Mouse (Mus musculus): ENCODE data around the gene Zfp423. TPM values are rescaled to one million over a fixed set of nuclear protein-coding genes. Genes with fewer than 3 reads are reported as not detected.

Zfp423 gene
- polyA plus RNA-seq, 1 experiment from 2014 or later = 39.2 TPM

GRCm38 (mm10) chr8:87904108-87904507, 55.3 kb downstream of the Zfp423 start:
- Histone ChIP-seq H3K27ac (replicated peaks; ENCODE audit: low read depth, low read length) (no peak overlapping the region), H3K4me3 (ENCODE audit: low read depth, low read length) (no peak overlapping the region), H3K36me3 (ENCODE audit: control insufficient read depth, insufficient read depth, low read length) (no peaks in the 10 kb centered on the region), H3K4me1 (ENCODE audit: control insufficient read depth, insufficient read depth, low read length) (peaks cover 18% of the 10 kb centered on the region), H3K4me2 (ENCODE audit: low read depth, severe bottlenecking) (no peak overlapping the region), H3K9ac (ENCODE audit: low read length) (no peak overlapping the region), H3K27me3 (ENCODE audit: control insufficient read depth, insufficient read depth, low read length) (no peaks in the 10 kb centered on the region), H3K9me3 (ENCODE audit: control insufficient read depth, low read length) (no peaks in the 10 kb centered on the region)
- DNase-seq (ENCODE audit: low spot score) (no peak), ATAC-seq (ENCODE audit: insufficient number of reproducible peaks, low FRiP score, low TSS enrichment, low read depth) (no peak)
- 69% methylated on average over 5 of the region's 5 CpGs for WGBS

DNA sequence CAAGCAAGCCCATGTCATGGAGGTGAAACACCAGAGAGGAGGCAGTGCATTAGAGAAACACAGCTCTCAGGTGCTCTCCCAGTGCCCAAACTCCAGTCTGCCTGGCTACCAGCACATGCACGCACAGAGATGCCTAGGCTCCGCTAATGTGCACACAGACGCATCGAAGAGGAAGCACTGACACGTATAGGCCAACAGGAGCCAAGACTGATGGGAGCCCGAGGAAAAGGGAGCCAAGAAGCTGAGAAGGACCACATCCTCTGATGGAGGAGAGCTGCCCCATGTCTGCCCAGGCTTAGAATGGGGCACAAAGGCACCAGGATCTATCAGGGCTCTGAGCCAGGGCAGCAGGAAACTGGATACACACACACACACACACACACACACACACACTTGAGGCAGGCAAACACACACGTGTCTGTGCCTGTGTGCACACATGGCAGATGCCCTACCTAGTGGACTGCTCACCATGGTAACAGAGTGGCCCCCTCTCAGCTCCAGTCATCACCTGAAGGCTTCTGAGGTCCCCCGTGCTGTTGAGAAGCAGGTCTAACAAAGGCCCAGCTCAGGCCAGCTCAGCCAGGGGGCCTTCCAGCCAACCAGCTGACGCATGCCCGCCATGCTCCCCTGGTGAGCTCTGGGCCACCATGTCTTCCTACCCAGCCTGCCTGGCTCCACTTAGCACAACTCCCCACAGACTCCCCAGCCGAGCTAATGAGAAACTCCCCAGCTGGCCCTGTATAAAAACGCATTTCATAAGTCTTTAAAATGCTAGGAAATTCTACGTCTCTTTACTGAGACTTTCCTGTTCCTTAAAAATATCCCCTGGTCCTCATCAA, 64.0 kb downstream of the Zfp423 start:
- Histone ChIP-seq H3K9me3 (ENCODE audit: control insufficient read depth, low read length) (no peaks in the 10 kb centered on the region), H3K27ac (replicated peaks; ENCODE audit: low read depth, low read length) (peak overlapping the region; percentile 72), H3K9ac (ENCODE audit: low read length) (no peak overlapping the region), H3K4me2 (ENCODE audit: low read depth, severe bottlenecking) (no peak overlapping the region), H3K27me3 (ENCODE audit: control insufficient read depth, insufficient read depth, low read length) (no peaks in the 10 kb centered on the region), H3K4me1 (ENCODE audit: control insufficient read depth, insufficient read depth, low read length) (peaks cover 65% of the 10 kb centered on the region), H3K4me3 (ENCODE audit: low read depth, low read length) (no peak overlapping the region), H3K36me3 (ENCODE audit: control insufficient read depth, insufficient read depth, low read length) (no peaks in the 10 kb centered on the region)
- DNase-seq (ENCODE audit: low spot score) (no peak), ATAC-seq (ENCODE audit: insufficient number of reproducible peaks, low FRiP score, low TSS enrichment, low read depth) (peak; percentile 44)
- WGBS = 57% methylated on average over 13 of the region's 13 CpGs

GRCm38 (mm10) chr8:87894287-87894686, 65.1 kb downstream of the Zfp423 start:
- no peaks in the 10 kb centered on the region for H3K9me3 ChIP-seq (ENCODE audit: control insufficient read depth, low read length)
- no peak overlapping the region for H3K4me2 ChIP-seq (ENCODE audit: low read depth, severe bottlenecking)
- WGBS = 54% methylated on average over 8 of the region's 8 CpGs
- H3K4me3 ChIP-seq (ENCODE audit: low read depth, low read length) = no peak overlapping the region
- no peak for DNase-seq (ENCODE audit: low spot score)
- no peak for ATAC-seq (ENCODE audit: insufficient number of reproducible peaks, low FRiP score, low TSS enrichment, low read depth)
- peak overlapping the region; percentile 47; the same call in 1 of the 2 replicates for H3K27ac ChIP-seq (replicated peaks; ENCODE audit: low read depth, low read length)
- no peaks in the 10 kb centered on the region for H3K27me3 ChIP-seq (ENCODE audit: control insufficient read depth, insufficient read depth, low read length)
- H3K4me1 ChIP-seq (ENCODE audit: control insufficient read depth, insufficient read depth, low read length) = peaks cover 70% of the 10 kb centered on the region
- H3K9ac ChIP-seq (ENCODE audit: low read length) = no peak overlapping the region
- H3K36me3 ChIP-seq (ENCODE audit: control insufficient read depth, insufficient read depth, low read length) = no peaks in the 10 kb centered on the region

- Histone ChIP-seq H3K27me3 (ENCODE audit: control insufficient read depth, insufficient read depth, low read length) (no peaks in the 10 kb centered on the region), H3K9ac (ENCODE audit: low read length) (no peak overlapping the region), H3K4me3 (ENCODE audit: low read depth, low read length) (no peak overlapping the region), H3K27ac (replicated peaks; ENCODE audit: low read depth, low read length) (peak overlapping the region; percentile 47; the same call in 1 of the 2 replicates), H3K4me1 (ENCODE audit: control insufficient read depth, insufficient read depth, low read length) (peaks cover 65% of the 10 kb centered on the region), H3K9me3 (ENCODE audit: control insufficient read depth, low read length) (no peaks in the 10 kb centered on the region), H3K36me3 (ENCODE audit: control insufficient read depth, insufficient read depth, low read length) (no peaks in the 10 kb centered on the region), H3K4me2 (ENCODE audit: low read depth, severe bottlenecking) (no peak overlapping the region)
- 69% methylated on average over 6 of the region's 6 CpGs for WGBS
- ATAC-seq (ENCODE audit: insufficient number of reproducible peaks, low FRiP score, low TSS enrichment, low read depth) (no peak), DNase-seq (ENCODE audit: low spot score) (no peak)
Observed at GRCm38 (mm10) chr8:87893547-87893946, 65.8 kb downstream of the Zfp423 start.

- WGBS = 76% methylated on average over 6 of the region's 6 CpGs
- ATAC-seq (ENCODE audit: insufficient number of reproducible peaks, low FRiP score, low TSS enrichment, low read depth) (no peak), DNase-seq (ENCODE audit: low spot score) (no peak)
- Histone ChIP-seq H3K36me3 (ENCODE audit: control insufficient read depth, insufficient read depth, low read length) (no peaks in the 10 kb centered on the region), H3K4me2 (ENCODE audit: low read depth, severe bottlenecking) (no peak overlapping the region), H3K4me3 (ENCODE audit: low read depth, low read length) (no peak overlapping the region), H3K27ac (replicated peaks; ENCODE audit: low read depth, low read length) (peak overlapping the region; percentile 42; the same call in 1 of the 2 replicates), H3K9me3 (ENCODE audit: control insufficient read depth, low read length) (no peaks in the 10 kb centered on the region), H3K9ac (ENCODE audit: low read length) (peak overlapping the region; percentile 22; the same call in 1 of the 2 replicates), H3K27me3 (ENCODE audit: control insufficient read depth, insufficient read depth, low read length) (no peaks in the 10 kb centered on the region), H3K4me1 (ENCODE audit: control insufficient read depth, insufficient read depth, low read length) (peaks cover 66% of the 10 kb centered on the region)
Observed at GRCm38 (mm10) chr8:87892891-87893290, 66.5 kb downstream of the Zfp423 start.

DNA sequence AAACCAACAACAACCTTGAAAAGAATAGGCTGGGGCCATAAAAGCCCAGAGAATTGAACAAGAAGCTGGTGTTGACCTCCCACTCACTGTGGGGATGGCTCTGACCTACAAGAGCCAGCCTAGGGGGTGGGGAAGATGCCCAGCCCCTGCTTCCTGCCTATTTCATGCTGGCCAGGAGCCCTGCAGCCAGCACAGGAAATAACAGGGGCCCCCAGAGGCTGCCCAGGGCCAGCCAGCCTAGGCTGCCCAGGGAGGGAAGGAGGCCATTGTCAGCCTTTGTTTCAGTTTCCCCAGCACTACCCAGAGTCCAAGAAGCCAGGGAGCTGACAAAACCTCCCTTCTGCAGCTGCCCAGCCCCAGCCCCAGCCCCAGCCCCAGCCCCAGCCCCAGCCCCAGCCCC, 67.5 kb downstream of the Zfp423 start:
- H3K36me3 ChIP-seq (ENCODE audit: control insufficient read depth, insufficient read depth, low read length) = no peaks in the 10 kb centered on the region
- no peak overlapping the region for H3K4me2 ChIP-seq (ENCODE audit: low read depth, severe bottlenecking)
- H3K9me3 ChIP-seq (ENCODE audit: control insufficient read depth, low read length) = no peaks in the 10 kb centered on the region
- no peak overlapping the region for H3K4me3 ChIP-seq (ENCODE audit: low read depth, low read length)
- DNase-seq (ENCODE audit: low spot score) (no peak), ATAC-seq (ENCODE audit: insufficient number of reproducible peaks, low FRiP score, low TSS enrichment, low read depth) (no peak)
- H3K9ac ChIP-seq (ENCODE audit: low read length) = peak overlapping the region; percentile 50; the same call in 1 of the 2 replicates
- peaks cover 64% of the 10 kb centered on the region for H3K4me1 ChIP-seq (ENCODE audit: control insufficient read depth, insufficient read depth, low read length)
- no peaks in the 10 kb centered on the region for H3K27me3 ChIP-seq (ENCODE audit: control insufficient read depth, insufficient read depth, low read length)
- peak overlapping the region; percentile 77 for H3K27ac ChIP-seq (replicated peaks; ENCODE audit: low read depth, low read length)

DNA sequence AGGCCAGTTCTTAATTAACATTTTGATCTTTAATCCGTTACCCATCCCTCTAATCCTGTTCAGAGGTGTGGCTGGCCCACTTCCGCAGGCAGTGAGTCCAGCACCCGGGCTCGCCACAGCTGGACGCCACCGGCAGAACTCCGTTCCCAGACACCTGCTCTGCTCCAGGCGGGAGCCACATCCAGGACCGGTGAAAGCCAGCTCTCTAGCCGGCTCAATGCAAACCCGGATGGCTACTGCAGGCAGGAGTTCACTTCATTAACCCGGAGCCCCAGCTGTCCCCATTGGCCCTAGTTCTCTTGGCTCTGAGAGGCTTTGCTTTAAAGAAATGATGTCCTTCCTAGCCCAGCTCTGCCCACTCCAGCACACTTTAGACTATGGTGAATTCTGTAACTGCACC, 71.4 kb downstream of the Zfp423 start:
- no peak for ATAC-seq (ENCODE audit: insufficient number of reproducible peaks, low FRiP score, low TSS enrichment, low read depth)
- Histone ChIP-seq H3K4me2 (ENCODE audit: low read depth, severe bottlenecking) (no peak overlapping the region), H3K9ac (ENCODE audit: low read length) (no peak overlapping the region), H3K9me3 (ENCODE audit: control insufficient read depth, low read length) (no peaks in the 10 kb centered on the region), H3K27me3 (ENCODE audit: control insufficient read depth, insufficient read depth, low read length) (no peaks in the 10 kb centered on the region), H3K4me3 (ENCODE audit: low read depth, low read length) (no peak overlapping the region), H3K4me1 (ENCODE audit: control insufficient read depth, insufficient read depth, low read length) (peaks cover 28% of the 10 kb centered on the region), H3K27ac (replicated peaks; ENCODE audit: low read depth, low read length) (no peak overlapping the region), H3K36me3 (ENCODE audit: control insufficient read depth, insufficient read depth, low read length) (no peaks in the 10 kb centered on the region)
- no peak for DNase-seq (ENCODE audit: low spot score)
- 51% methylated on average over 12 of the region's 12 CpGs for WGBS

GRCm38 (mm10) chr8:87881088-87881487, 78.3 kb downstream of the Zfp423 start:
- H3K9ac ChIP-seq (ENCODE audit: low read length) = no peak overlapping the region
- ATAC-seq (ENCODE audit: insufficient number of reproducible peaks, low FRiP score, low TSS enrichment, low read depth) (no peak), DNase-seq (ENCODE audit: low spot score) (no peak)
- H3K4me1 ChIP-seq (ENCODE audit: control insufficient read depth, insufficient read depth, low read length) = peaks cover 19% of the 10 kb centered on the region
- no peak overlapping the region for H3K4me2 ChIP-seq (ENCODE audit: low read depth, severe bottlenecking)
- no peaks in the 10 kb centered on the region for H3K36me3 ChIP-seq (ENCODE audit: control insufficient read depth, insufficient read depth, low read length)
- H3K9me3 ChIP-seq (ENCODE audit: control insufficient read depth, low read length) = no peaks in the 10 kb centered on the region
- no peaks in the 10 kb centered on the region for H3K27me3 ChIP-seq (ENCODE audit: control insufficient read depth, insufficient read depth, low read length)
- H3K4me3 ChIP-seq (ENCODE audit: low read depth, low read length) = no peak overlapping the region
- H3K27ac ChIP-seq (replicated peaks; ENCODE audit: low read depth, low read length) = no peak overlapping the region
- WGBS = 74% methylated on average over 2 of the region's 2 CpGs
